Mouse (Mus musculus) layer of hippocampus, postnatal 25 days (tissue): Measurements from ENCODE around the gene Gm21149. TPM values are rescaled to one million over a fixed set of nuclear protein-coding genes. Genes with fewer than 3 reads are reported as not detected.
"Not testable (repeated sequence)": the region's sequence is repeated elsewhere in the genome, so short reads cannot be mapped to it uniquely, and the experiment has no call there.

ENCODE experiments used
- DNase-seq, 2 experiments: peaks; one replicate each; pipeline ENCODE4 v3.0.0; 2022; ENCODE audit warnings: mixed read lengths in 2 of 2, low spot score in 1 of 2; ENCODE audit errors: extremely low spot score in 1 of 2
- total RNA-seq, 2 experiments: library from RNA; stranded (reverse); gene quantifications; 2 replicates each; pipeline ENCODE4 v1.2.3; 2021

Gene Gm21149
- total RNA-seq, 2 experiments from 2014 or later, result not detected

- DNase-seq, result not testable (repeated sequence)
These were observed 10.1 kb downstream of the Gm21149 start for GRCm38 (mm10) chr5:15466218-15466617.

- DNase-seq, result peak in 1 of 2 experiments; percentile 30
These were observed 12.8 kb downstream of the Gm21149 start for GRCm38 (mm10) chr5:15463561-15463960.

GRCm38 (mm10) chr5:15461613-15462012 is 14.7 kb downstream of the Gm21149 start:
- DNase-seq, result not testable (repeated sequence)

GRCm38 (mm10) chr5:15457865-15458571 is 18.3 kb downstream of the Gm21149 start:
- DNase-seq, result not testable (repeated sequence)

Other genes with a start within 250 kb of the Gm21149 start
- gene Gm21190, start 52.7 kb upstream of the Gm21149 start, total RNA-seq, result not detected
- gene Gm21083, start 100.8 kb upstream of the Gm21149 start, total RNA-seq, result not detected
- not detected for gene Speer4d, start 142.5 kb upstream of the Gm21149 start, total RNA-seq
- gene 4930572O03Rik, start 180.5 kb upstream of the Gm21149 start, total RNA-seq, result not detected
- not detected for gene Speer4c, start 237.7 kb upstream of the Gm21149 start, total RNA-seq